Mouse (Mus musculus) layer of hippocampus, adult 2 months (tissue): ENCODE measurements around the gene Ttc30a1. TPM values are rescaled to one million over a fixed set of nuclear protein-coding genes. Genes with fewer than 3 reads are reported as not detected.

Experiments used
- DNase-seq, 2 experiments: peaks; one replicate each; pipeline ENCODE4 v3.0.0; 2022; ENCODE audit warnings: low spot score in 2 of 2
- H3K27ac ChIP-seq: fragments of 200-600 bp; 2 replicates; pipeline ENCODE4 v1.8.1; 2022
- H3K4me3 ChIP-seq: fragments of 200-600 bp; 2 replicates; pipeline ENCODE4 v1.8.1; 2022; ENCODE audit warnings: mild to moderate bottlenecking
- CTCF ChIP-seq: fragments of 200-600 bp; conservative IDR thresholded peaks from 2 replicates; pipeline ENCODE4 v1.8.1; 2022; ENCODE audit warnings: antibody characterized with exemption, mild to moderate bottlenecking, moderate library complexity
- long read RNA-seq, 2 experiments: library from polyadenylated mRNA; stranded (forward); transcript quantifications; one replicate each; pipeline ENCODE4 v2.0.0; 2021; ENCODE audit warnings: borderline mapping rate in 2 of 2
- total RNA-seq, 2 experiments: library from RNA; stranded (reverse); gene quantifications; 2 replicates each; pipeline ENCODE4 v1.2.3; 2021

The Ttc30a1 gene
- total RNA-seq = 1 to 10 TPM; 3.3 to 3.7 TPM
- long read RNA-seq, experiment 1, transcript Ttc30a1-201 (1 exons, 3,721 nt) = major isoform, 8 of 8 reads
- long read RNA-seq, experiment 1, partial matches to known transcripts = 0 of 8 reads
- long read RNA-seq, experiment 1, other reads (novel, unspliced or antisense) = 0 of 8 reads
- long read RNA-seq, experiment 2, transcript Ttc30a1-201 (1 exons, 3,721 nt) = major isoform, 5 of 5 reads
- long read RNA-seq, experiment 2, partial matches to known transcripts = 0 of 5 reads
- long read RNA-seq, experiment 2, other reads (novel, unspliced or antisense) = 0 of 5 reads

GRCm38 (mm10) chr2:75981440-75982081, at the start of gene Ttc30a1:
TSS of gene Ttc30a1 (minus strand) at chr2:75981967.
- peak within 1 kb of the TSS; percentile 87 for H3K27ac ChIP-seq
- DNase-seq = peak; percentile 75 to 77
- H3K4me3 ChIP-seq = peak within 1 kb of the TSS; percentile 72

- no peak for TF ChIP-seq CTCF
- Histone ChIP-seq H3K27ac (peak overlapping the region; percentile 77), H3K4me3 (peak overlapping the region; percentile 39)
- peak; percentile 79 to 90 for DNase-seq
Measured at GRCm38 (mm10) chr2:76030080-76030479, 48.3 kb upstream of the Ttc30a1 start.

- DNase-seq = peak; percentile 25 to 26
- peak overlapping the region; percentile 39 for H3K4me3 ChIP-seq
- TF ChIP-seq CTCF = no peak
- H3K27ac ChIP-seq = peak overlapping the region; percentile 77
Measured at GRCm38 (mm10) chr2:76029081-76029901, 47.5 kb upstream of the Ttc30a1 start.

- Histone ChIP-seq H3K4me3 (no peak overlapping the region), H3K27ac (no peak overlapping the region)
- no peak for TF ChIP-seq CTCF
- DNase-seq = no peak
Measured at GRCm38 (mm10) chr2:76016890-76017289, 35.1 kb upstream of the Ttc30a1 start.

GRCm38 (mm10) chr2:76016136-76016535, 34.4 kb upstream of the Ttc30a1 start:
- TF ChIP-seq CTCF = no peak
- H3K27ac ChIP-seq = no peak overlapping the region
- DNase-seq = no peak
- H3K4me3 ChIP-seq = no peak overlapping the region

- Histone ChIP-seq H3K4me3 (no peak overlapping the region), H3K27ac (no peak overlapping the region)
- DNase-seq = no peak
- no peak for TF ChIP-seq CTCF
Measured at GRCm38 (mm10) chr2:76015460-76015859, 33.7 kb upstream of the Ttc30a1 start.

GRCm38 (mm10) chr2:76014659-76015058, 32.9 kb upstream of the Ttc30a1 start:
- TF ChIP-seq CTCF = no peak
- H3K27ac ChIP-seq = no peak overlapping the region
- no peak overlapping the region for H3K4me3 ChIP-seq
- DNase-seq = no peak

GRCm38 (mm10) chr2:76006194-76006593, 24.4 kb upstream of the Ttc30a1 start:
- no peak for TF ChIP-seq CTCF
- Histone ChIP-seq H3K4me3 (no peak overlapping the region), H3K27ac (no peak overlapping the region)
- DNase-seq = no peak

GRCm38 (mm10) chr2:76002899-76003298, 21.1 kb upstream of the Ttc30a1 start:
- no peak for TF ChIP-seq CTCF
- DNase-seq = no peak
- no peak overlapping the region for H3K4me3 ChIP-seq
- no peak overlapping the region for H3K27ac ChIP-seq

GRCm38 (mm10) chr2:76001392-76001791, 19.6 kb upstream of the Ttc30a1 start:
- H3K27ac ChIP-seq = no peak overlapping the region
- no peak overlapping the region for H3K4me3 ChIP-seq
- peak; percentile 90 for TF ChIP-seq CTCF
- peak in 1 of 2 experiments; percentile 71 for DNase-seq

- peak overlapping the region; percentile 40; the same call in 1 of the 2 replicates for H3K27ac ChIP-seq
Measured at GRCm38 (mm10) chr2:75999636-76000035, 17.9 kb upstream of the Ttc30a1 start.

GRCm38 (mm10) chr2:75998692-75999091, 16.9 kb upstream of the Ttc30a1 start:
- peak overlapping the region; percentile 46; the same call in 1 of the 2 replicates for H3K27ac ChIP-seq
- H3K4me3 ChIP-seq = no peak overlapping the region
- no peak for TF ChIP-seq CTCF
- peak; percentile 56 to 74 for DNase-seq

More at GRCm38 (mm10) chr2:75999636-76000035, 17.9 kb upstream of the Ttc30a1 start:
- TF ChIP-seq CTCF = no peak
- no peak overlapping the region for H3K4me3 ChIP-seq
- DNase-seq = no peak

GRCm38 (mm10) chr2:75997726-75998125, 16.0 kb upstream of the Ttc30a1 start:
- no peak for DNase-seq
- Histone ChIP-seq H3K4me3 (no peak overlapping the region), H3K27ac (peak overlapping the region; percentile 43; the same call in 1 of the 2 replicates)
- TF ChIP-seq CTCF = no peak
